Mouse (Mus musculus) NIH3T3 (cell line): ENCODE measurements at regions not wholly inside any gene's neighbourhood (a gene's known extent, or its start where the extent isn't known, plus 50 kb on each side); places are given as distances from the start of the nearest gene placed in this dataset.

ENCODE experiments used
- DNase-seq: peaks from one replicate; pipeline ENCODE4 v3.0.0-alpha.2; 2012; ENCODE audit warnings: low read depth

DNA sequence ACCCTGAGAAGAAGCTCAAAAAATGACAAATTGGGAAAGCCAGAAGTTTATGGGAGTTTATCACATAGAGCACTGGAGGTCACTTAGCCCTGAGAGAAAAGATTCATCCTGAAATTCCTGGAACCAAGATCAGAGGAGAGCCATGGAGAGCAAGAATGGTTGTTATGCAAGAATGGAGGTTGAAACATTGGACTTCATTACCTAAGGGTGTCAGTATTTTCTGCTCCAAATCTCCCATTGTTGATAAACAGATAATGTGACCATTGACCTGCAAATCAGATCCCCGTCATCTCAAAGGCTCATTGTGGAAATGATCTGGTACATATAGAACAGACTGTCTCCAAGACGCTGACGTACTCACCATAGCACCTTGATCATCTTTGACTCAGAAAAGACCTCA, 1477.6 kb upstream of the Slc10a2 start:
- DNase-seq = no peak

GRCm38 (mm10) chr8:6577868-6578634, 1472.9 kb upstream of the Slc10a2 start:
- DNase-seq = no peak

- no peak for DNase-seq
These were observed 1470.1 kb upstream of the Slc10a2 start for GRCm38 (mm10) chr8:6575241-6575640.

DNA sequence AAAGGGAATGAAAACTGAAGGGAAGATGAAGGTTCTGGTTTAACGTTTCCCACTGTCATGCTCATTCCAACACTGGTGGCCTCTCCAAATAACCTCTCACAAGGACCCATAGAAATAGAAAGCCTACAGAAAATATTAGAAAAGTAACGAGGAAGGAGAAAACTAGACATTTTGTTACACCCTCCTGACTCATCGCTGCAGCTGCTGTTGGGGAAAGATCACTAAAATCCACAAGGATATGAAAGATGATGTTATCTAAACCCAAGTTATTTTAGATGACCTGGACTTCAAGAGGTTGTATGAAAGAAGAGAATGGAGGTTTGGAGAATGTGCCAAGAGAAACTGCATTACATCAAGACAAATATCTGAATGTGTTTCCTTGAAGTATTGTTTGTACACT, 1468.3 kb upstream of the Slc10a2 start:
- no peak for DNase-seq

DNA sequence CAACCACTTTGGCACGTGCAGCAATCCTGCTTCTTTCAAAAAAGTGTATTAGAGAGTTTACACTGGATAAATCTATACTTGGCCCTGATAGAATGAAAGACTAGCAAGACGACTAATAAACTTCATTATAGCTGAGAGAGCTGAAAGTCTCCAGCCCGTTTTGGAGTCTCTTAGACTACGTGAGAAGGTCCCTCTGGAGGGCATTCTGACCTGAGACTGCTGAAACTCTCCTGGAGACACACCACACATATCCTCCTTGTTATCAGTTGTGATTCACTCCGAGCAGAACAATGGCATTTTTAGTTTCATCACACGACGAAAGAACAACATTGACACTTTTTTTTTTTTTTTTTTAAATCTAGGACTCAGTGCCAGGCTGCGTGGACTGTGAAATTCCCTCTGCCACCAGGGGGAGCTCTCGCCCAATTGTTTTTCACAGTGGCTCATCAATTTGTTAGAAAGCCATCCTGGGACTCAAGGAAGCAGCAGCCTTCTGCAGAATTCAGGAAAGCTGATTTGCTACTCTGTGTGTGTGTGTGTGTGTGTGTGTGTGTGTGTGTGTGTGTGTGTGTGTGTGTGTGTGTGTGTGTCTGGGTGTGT, 1467.0 kb upstream of the Slc10a2 start:
- DNase-seq = peak; percentile 90

GRCm38 (mm10) chr8:6550965-6551364, 1445.8 kb upstream of the Slc10a2 start:
- no peak for DNase-seq

GRCm38 (mm10) chr8:6527171-6527570, 1422.0 kb upstream of the Slc10a2 start:
- no peak for DNase-seq

DNA sequence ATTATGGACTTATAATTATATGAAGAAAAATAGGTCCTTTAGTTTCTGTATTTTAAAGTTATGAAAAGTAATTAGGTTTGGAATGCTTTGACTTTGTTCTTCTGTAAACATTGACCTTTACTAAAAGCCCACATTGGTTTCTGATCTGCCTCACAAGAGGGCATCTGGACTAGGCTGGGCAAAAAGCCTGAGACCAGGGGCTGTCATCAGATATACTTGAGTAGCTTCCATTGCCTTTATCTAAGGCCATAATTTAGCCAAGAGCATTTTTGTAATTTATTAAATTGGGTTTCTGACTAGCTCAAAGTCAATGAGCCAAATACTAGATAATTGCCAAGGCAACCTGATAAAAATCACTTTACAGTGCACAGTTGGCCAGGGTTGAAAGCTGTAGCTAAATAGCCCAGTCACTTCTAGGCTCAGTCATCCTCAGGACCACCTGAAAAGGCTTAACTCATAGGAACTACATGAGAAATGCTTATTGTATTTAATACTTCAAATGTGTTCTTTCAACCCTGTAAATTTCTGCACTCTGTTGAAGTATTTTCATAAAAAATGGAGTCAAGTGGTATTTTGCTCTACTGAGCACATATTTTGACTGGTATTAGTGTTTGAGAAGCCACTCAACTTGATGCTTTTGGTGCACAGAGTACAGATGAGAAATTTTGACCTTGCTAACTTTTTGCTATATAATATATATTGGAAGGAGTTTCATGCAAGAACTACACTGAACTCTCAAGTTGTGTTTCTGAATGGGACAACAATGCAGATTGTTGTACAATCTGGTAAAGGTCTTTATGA, 1410.9 kb upstream of the Slc10a2 start:
- DNase-seq = no peak

- DNase-seq = peak; percentile 21
These were observed 1387.3 kb upstream of the Slc10a2 start for GRCm38 (mm10) chr8:6492453-6492852.

GRCm38 (mm10) chr8:6481966-6482365, 1376.8 kb upstream of the Slc10a2 start:
- DNase-seq = no peak

GRCm38 (mm10) chr8:6471089-6471488, 1365.9 kb upstream of the Slc10a2 start:
- DNase-seq = no peak

DNA sequence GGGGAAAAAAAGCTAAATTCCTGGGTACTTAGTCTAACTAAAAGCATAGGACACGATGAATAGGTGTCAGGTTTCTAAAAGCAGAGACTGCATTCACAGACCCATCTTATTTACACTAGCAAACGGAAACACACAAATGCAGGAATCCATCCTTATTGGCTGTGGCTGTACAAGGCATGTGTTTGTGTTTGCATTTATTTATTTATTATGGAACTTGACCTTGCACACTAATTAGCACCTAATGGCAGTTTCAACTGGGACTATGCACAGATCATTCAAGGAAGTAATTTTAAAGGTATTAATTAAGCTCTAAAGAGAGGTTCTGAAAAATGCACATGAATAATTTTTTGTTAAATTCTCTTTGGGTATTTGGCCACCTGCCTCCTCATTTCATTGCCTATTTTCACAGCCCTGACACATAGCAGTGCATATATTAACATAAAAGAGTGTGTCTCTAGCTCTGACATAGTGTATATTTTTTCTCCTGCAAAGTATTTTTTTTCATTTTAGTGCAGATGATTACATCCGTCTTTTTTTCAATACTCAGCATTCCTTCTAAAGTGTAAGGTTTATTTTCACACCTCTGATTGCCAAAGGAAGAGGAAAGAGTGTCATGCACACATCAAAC, 1351.5 kb upstream of the Slc10a2 start:
- DNase-seq = no peak

GRCm38 (mm10) chr8:6448301-6448700, 1343.2 kb upstream of the Slc10a2 start:
- no peak for DNase-seq

GRCm38 (mm10) chr8:6439069-6439468, 1333.9 kb upstream of the Slc10a2 start:
- no peak for DNase-seq
